Mouse (Mus musculus): ENCODE results near the gene Myzap. TPM values are rescaled to one million over a fixed set of nuclear protein-coding genes. Genes with fewer than 3 reads are reported as not detected.

Myzap gene
- total RNA-seq, 2 experiments from 2014 or later, result 1.3 TPM; not detected in 1

DNA sequence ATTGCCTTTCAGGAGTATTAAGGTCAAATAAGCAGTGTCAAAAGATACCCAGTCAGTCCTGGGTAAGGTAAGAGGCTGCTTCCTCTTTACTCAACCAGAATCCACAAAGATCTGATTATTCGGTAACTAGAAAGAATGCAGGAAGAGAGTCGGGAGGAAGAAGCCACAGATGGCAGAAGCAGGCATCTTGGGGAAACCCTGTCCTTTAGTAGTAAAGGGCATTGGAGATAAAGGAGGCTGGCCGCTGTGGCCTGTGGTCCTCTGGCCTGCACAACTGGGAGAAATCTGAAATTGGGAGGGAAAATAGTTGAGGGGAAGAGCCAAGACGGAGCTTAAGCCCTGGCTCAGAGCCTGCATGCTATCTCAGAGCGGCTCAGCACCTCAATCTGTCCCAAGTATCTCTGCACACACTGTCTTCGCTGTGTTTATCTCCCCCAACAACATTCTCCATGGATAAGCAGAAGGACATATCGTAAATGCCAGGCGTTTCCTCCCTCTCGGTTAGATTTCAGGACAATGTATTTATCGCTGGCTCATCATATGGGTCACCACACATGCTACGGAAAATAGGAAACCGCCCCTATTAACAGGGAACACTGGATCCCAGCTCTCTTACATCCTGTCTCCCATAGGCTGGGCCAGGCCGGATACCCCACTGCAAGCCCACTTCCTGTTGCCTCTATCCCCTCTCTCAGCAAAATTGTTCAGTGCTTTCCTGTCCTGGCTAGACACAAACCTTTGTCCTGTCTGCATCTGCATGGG lies 14.3 kb upstream of the Myzap start:
- no peak for ATAC-seq (replicated peaks; ENCODE audit: low FRiP score, poor library complexity, severe bottlenecking)

DNA sequence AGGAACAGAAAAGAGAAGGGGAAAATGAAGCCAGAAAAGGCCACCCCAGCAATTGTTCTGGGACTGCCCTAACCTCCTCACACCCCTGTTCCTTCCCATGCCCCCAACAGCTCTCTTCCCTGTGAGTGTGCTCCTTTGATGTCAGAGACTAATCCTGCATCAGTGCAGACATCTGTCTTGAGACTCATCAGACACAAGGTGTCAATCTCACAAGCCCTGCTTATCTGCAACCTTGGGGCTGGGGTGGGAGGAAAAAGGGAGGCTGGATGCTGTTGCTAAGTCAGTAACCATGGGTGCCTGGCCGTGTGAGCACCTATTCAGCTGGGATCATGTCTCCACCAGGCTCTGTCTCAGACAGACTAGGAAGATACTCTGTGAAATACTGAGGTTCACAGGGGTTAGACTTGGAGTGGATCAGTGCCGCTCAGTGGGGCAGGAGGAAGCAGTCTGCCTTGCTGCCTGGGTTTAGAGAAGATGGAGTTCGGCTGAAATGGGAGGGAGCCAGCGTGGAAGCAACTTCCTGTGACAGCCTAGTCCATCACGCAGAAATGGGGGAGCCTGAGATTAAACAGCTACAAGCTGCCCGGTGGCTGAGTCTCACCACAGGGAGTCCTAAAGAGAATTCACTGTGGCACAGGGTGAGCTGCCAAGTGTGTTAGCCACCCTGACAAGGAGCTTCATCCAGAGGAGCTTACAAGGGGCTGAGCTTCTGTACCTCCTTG lies 12.9 kb upstream of the Myzap start:
- no peak for ATAC-seq (replicated peaks; ENCODE audit: low FRiP score, poor library complexity, severe bottlenecking)

DNA sequence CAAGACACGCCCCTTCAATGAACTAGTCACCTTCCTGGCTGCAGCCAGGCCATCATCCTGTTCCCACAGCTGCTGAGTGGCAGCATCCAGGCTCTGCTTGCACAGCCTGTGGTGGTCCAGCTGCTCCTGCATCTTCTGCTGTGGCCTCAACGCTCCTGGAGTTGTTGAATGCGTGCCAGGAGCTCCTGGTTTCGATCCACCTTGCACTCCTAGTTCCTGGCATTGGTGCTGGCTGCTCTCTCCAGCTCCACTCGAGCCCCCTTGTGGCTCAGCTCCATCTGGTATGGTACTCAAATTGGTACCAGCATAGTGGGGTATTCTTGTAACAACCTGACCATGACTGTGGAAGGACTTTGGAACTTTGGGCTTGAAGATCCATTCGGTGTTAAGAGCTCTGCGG lies 7.7 kb upstream of the Myzap start:
- no peak for ATAC-seq (replicated peaks; ENCODE audit: low FRiP score, poor library complexity, severe bottlenecking)

DNA sequence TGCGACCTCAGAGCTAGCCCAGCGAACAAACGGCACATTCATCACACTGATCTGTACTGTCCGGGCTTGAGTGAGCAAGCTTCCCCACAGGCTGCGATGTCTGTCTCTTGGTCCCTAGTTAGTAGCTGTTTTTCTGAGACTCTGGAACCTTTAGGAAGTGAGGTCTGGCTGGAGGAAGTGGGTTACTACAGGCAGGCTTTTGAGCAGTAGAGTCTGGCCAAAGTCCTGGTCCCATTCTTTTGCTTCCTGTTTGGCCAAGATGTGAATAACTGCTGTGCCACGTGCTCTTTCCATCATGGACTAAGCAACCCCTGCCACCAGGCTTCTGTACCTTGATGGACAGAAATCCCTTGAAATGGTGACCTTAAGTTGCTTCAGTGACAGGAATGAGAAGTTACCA lies 4.7 kb upstream of the Myzap start:
- ATAC-seq (replicated peaks; ENCODE audit: low FRiP score, poor library complexity, severe bottlenecking), result no peak

DNA sequence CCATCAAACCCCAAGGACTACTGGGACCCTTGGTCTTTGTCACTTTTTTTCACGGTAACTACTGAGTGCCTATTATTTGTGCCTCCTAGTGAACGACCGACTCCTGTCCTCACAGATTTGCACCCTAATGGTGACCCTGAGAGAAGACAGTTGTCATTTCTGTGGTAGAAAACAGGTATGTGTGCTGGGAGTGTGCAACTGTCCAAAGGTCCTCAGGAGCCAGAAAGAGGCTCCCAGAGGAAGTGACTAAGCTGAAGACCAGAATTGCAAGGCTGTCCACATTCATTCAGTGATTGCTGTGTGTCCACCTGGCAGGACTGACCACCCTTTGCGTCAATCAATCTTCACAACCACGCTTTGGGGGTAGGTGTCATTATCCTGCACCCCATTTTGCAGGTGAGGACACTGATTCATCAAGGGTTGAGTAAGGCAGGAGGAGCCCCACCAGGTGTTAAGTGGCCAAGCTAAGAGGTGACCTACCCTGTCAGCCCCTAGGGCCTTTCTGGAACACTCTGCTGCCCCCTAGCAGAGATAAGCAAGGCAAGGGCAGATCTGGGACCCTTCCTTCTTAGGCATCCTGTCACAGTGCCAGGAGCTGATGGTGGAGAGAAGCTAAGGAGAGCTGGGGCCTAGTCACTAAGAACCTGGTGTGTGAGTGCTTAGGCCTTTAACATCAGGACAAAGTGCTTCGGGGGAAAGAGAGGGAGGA lies 571 bp upstream of the Myzap start:
- no peak for ATAC-seq (replicated peaks; ENCODE audit: low FRiP score, poor library complexity, severe bottlenecking)

DNA sequence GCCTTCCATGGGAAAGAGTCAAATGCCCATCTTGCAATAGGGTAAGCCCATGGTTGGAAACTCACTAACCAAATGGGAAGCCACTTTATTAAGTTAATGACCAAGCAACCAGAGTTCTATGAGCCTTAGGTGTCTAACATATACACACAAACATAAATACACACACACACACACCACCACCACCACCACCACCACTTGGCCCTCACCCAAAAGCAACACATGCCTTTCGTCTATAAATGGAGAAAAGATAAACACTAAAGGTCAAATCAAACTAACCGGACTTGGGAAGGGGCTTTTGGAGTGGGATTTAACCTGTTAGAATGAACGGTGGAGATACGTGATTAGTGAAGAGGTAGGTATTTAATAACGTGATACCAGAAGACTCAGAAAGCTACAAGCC lies 1.1 kb downstream of the Myzap start:
- no peak for ATAC-seq (replicated peaks; ENCODE audit: low FRiP score, poor library complexity, severe bottlenecking)

DNA sequence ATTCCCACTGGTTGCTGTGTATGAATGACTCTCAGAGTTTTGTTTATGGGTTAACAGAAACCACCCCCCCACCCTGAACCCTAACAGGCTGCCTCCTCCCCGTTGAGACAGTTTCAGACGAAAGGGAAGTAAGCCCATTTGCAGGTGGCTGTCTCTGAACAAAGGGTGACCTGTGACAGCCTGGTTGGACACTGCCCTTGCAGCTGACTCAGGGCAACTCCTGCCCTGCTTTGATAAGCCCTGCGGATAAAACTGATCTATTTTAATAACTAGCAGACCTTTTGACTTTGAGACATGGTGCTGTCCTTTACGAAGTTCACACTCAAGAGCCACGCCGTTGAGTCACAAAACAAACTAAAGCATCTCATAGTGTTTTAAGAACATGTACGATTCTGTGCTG lies 2.4 kb downstream of the Myzap start:
- no peak for ATAC-seq (replicated peaks; ENCODE audit: low FRiP score, poor library complexity, severe bottlenecking)

DNA sequence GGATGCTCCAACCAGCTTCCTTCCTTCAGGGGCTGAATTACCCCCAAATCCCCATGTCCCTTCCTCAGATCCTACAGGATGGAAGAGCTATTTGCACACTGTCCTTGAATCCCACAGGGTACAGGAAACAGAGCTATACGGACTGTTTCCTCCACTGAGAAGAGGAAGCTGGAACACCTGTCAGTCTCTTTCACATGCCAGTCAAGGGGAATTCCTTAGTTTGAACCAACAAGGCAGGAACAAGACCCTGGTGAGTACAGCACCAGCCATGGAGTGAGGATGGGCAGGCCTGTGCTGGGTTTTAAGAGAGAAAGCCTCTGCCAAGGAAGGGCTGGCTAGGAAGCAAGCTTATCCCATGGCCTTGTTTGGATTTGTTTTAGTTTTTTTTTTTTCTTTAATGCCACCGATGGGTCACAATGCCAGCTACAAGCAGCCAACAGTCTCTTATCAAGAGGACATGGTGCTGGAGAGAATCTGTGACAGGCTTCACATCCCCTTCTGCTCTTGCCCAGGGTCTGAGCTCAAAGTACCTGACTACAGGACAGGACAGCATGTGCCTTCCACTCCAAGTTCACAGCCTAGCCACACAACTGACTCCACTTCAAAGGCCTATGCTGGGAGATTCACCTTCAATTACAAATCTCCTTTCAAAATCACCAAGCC lies 3.1 kb downstream of the Myzap start:
- no peak for ATAC-seq (replicated peaks; ENCODE audit: low FRiP score, poor library complexity, severe bottlenecking)

DNA sequence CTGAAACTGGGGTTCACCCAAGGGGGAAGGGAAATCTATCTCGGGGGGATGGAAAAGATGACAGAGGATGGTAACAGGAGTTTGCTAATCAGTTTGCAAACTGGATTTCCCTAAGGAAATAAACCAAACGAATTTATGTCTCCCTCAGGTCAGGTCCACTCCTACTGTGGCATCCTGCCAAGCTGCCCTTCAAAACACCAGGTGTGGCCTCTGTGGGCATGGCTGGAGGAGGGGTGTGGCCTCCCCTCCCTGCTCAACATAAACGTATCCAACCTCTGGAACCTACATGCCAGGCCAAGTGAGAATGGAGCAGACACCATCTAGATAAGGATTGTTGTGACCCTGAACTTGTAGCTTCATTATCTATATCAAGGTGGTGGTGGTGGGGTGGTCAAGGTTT lies 5.8 kb downstream of the Myzap start:
- ATAC-seq (replicated peaks; ENCODE audit: low FRiP score, poor library complexity, severe bottlenecking), result no peak

DNA sequence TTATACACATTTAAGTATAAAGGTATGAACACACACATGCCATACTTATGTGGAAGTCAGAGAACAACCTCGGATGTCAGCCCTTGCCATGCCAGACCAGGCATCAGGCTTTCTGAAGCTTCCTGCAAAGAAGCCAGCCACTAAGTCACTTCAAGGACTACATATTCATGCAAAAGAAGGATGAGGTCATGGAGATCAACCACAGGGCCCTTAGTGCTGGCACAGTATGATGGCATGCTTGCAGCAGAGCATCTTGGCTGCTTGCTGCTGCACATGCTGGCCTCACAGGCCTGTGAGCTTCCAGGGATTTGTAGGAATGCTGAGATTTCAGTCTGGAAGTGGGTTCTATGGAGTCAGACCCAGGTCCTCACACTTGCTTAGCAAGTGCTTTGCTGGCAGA lies 9.4 kb downstream of the Myzap start:
- ATAC-seq (replicated peaks; ENCODE audit: low FRiP score, poor library complexity, severe bottlenecking), result no peak

DNA sequence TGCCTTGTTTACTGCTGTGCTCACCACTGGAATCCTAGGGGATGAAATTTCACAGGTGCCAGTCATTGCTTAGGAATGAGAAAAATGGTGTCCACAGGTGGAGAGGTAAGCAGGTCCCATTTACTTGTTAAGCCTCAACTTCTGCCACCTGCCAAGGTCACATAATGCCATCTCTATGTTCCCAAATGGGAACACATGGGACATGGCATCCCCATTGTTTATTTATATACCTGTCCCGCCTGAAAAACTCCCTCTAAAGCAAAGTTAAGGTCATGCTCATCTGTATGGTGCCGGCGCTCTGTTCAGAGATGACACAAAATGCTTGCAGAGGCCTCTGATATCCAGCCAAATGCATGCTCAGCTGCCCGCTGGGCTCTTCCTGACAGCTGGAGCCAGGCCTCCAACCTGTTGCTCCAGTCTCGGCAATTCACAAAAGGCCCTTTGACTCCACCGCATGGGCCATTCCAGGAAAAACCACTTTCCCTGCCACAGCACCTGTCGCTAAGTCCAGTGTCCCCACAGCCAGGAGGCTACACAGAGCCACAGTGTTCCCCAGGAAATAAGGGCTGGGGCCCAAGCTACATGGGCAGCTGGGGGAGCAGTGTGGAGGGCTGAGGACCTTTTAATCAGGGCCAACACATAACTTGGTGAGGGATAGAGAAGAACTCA lies 13.1 kb downstream of the Myzap start:
- ATAC-seq (replicated peaks; ENCODE audit: low FRiP score, poor library complexity, severe bottlenecking), result no peak

DNA sequence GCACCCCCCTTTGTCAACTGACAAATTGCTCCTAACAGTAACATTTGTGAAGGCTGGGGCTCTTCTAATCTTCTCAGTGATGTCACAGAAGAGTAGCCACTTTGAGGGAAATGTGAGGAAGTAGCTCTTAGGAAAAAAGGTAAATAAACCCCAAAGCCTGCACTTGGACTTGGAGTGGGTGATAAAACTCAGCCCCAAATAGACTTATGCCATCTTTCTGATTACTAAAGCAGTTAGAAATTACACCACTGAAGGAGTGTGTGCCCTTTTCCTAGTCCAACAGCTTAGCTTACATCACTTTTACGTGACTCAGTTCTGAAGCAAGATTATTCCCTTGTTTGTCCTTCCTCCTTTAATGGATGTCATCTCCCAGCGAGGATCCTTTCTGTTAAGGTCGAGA lies 17.7 kb downstream of the Myzap start:
- ATAC-seq (replicated peaks; ENCODE audit: low FRiP score, poor library complexity, severe bottlenecking), result no peak

DNA sequence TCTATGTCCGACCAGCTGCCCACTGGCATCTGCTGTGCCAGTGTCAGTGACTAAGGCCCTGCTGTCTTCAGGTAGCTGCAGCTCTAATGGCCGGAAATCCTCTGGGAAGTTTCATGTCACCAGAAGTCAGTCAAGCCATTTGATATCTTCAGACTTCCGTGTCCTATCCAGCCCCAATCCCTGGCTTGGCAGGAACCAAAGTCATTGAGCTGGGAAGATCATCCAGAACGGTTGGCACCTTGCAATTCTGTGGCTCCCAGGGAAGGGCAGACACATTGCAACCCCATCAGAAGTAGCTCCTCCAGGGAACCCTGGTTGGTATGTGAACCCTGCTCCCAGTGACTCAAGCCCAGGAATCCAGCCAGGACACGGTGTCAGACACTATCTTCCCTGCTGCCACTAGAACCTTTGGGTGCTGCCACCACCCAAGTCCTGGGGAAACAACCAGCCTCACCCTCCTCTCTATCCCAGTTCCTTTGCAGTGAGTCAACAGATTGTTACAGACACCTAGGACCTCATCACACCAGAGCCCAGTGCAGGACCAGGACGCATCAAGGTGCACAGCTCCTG lies 18.3 kb downstream of the Myzap start:
- no peak for ATAC-seq (replicated peaks; ENCODE audit: low FRiP score, poor library complexity, severe bottlenecking)

DNA sequence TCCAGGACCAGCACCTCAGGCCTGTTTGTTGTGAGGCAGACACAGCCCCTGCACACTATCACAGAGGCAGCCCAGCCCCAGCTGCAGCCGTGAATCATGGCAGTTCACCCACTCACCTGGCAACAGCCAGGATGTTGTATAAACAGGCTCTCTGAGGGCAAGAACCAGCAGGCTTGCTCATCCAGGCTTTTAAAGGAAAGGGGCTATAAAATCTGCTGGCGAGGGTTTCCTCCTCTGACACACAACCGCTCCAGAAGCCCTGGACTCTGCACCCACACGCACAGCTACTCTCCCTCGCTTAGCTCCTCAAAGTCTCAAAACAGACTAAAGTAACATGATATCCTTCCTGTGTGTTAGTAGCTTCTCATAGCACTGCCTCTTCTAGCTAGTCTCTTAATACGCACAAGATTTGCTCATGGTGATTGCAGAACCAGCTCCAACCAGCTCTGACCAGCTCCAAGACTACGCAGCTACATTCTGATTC lies 21.0 kb downstream of the Myzap start:
- no peak for ATAC-seq (replicated peaks; ENCODE audit: low FRiP score, poor library complexity, severe bottlenecking)

DNA sequence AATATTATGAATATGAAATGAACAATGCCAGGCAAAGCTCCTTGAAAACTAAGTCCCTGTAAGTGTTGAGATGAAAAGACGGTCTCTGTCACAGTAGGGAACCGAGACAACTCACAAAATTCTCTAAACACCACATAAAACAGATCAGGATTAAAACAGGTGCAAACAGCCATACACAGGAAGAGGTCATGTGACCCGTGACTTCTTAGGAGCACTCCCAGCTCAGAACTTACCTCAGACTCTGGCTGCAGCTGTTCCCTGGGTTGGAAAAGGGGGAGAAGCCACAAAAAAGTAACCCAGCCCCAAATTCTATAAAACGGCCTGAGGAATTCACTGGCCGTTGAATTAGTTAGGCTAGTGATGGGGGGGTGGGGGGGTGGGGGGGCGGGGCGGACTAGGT lies 22.0 kb downstream of the Myzap start:
- no peak for ATAC-seq (replicated peaks; ENCODE audit: low FRiP score, poor library complexity, severe bottlenecking)

DNA sequence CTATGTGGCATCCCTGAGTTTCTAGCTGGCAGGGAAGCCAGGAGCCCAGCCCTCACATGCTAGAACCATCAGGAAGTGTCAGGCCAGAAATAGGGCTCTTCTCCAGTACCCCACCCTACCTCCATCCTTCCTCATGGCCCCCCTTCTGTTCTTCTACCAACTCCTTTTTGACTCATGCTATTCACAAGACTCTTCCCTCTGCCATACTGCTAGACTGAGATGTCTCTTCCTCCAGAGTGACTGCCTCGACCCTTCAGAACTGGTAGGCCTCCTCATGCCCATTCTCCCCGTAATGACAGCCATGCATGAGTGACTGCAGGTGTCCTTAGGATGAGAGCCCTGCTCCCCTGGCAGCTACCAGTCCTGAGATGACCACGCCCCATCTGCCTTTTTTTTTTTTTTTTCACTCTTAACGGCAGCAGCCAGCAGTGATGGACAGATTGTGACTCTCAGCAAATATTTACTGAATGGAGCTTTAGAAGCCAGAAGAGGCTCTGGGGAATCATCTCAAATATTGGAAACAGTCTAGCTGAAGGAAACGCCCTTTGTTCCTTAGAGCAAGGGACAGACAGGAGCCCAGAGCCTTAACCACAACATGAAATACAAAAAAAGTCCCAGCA lies 23.7 kb downstream of the Myzap start:
- ATAC-seq (replicated peaks; ENCODE audit: low FRiP score, poor library complexity, severe bottlenecking), result no peak

DNA sequence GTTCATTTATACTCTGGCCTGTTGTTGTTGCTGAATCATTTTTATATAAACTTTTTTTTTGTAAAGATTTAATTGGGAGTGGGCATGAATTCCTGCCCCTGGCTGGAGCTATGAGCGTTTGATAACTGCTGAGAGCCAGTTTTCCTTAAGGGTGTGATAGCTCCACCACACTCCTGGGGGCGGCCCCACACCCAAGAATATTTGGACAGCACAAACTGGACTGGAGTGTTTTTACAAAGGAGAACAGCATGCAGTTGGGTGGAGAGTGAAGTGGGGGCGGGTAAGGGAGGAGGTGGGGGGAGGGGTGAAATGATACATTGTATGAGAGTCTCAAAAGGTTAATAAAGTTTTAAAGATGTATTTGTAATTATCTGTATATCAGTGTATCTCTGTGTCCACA lies 24.8 kb downstream of the Myzap start:
- no peak for ATAC-seq (replicated peaks; ENCODE audit: low FRiP score, poor library complexity, severe bottlenecking)

DNA sequence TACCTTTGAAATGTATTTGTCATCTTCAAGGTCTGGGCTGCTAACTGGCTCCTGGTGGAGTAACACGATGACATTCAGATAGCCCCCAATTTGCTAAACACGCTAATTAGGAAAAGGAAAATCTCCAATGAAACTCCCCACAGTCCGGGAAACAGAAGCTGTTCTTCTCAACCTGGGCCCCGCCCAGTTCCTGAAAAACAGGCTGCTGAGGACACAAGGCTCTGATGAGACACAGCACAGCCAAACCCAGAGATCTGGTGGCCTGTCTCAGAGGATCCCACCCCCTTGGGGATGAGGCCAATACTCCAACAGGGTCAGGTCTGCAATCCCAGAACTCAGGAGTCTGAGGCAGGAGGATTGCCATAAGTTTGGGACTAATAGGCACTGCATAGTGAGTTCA lies 25.4 kb downstream of the Myzap start:
- no peak for ATAC-seq (replicated peaks; ENCODE audit: low FRiP score, poor library complexity, severe bottlenecking)

DNA sequence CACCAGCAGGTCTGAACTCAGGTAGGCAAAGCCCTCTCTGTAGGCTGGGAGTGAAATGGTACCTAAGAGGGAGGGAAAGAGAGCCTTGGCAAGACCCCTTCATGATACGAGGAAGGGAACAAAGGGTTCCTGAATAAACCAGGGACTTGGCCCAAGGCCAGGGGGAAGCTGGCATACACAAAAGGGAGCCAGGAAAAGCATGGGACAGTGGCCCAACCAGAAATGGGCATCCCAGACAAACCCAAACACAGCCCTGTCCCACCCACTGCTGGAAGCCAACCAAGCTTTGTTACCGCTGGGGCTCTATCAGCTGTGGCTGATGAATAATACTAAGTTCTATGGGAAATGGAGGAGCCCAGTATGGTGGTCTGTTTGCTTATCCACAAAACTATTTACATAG lies 34.4 kb downstream of the Myzap start:
- no peak for ATAC-seq (replicated peaks; ENCODE audit: low FRiP score, poor library complexity, severe bottlenecking)
